8 mouse cellular contexts compared by ENCODE assay signal in the genomic region with DNA sequence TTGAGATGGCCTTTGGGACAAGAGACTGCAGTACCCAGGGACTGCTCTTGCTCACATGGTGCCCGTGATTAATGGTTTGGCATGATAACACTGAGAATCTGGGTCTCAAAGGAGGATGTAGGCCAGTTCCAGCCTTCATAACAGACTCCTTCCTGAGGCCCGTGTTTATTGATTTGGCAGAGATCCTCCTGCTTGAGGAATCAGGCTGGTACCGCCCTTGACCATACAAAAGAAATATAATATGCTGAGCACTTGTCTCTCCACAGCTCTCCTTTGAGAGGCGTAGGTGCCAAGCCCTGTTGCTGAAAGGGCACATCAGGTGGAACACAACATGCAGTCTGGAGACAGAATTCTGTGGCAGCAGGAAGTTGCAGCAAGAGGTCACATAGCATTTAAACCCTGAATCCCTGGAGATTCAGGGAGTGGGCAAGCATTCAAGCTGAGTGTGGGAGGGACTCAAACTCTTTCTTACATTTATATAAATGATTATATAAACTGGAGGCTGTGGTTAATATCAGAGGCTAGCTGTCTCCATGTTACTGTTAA. TPM values are rescaled to one million over a fixed set of nuclear protein-coding genes. Genes with fewer than 3 reads are reported as not detected.
DNase-seq lines count a peak whose midpoint lies in the region; ATAC-seq and TF ChIP-seq lines count a peak whose summit lies in the region.

No protein-coding gene starts in this region.

- no peaks in the 10 kb centered on the region for H3K36me3 ChIP-seq in intestine, postnatal 0 days (ENCODE audit: control insufficient read depth, insufficient read depth)
- H3K36me3 ChIP-seq in lung, embryonic 14.5 days (ENCODE audit: insufficient read depth) = no peaks in the 10 kb centered on the region
- no peaks in the 10 kb centered on the region for H3K36me3 ChIP-seq in stomach, postnatal 0 days (ENCODE audit: control insufficient read depth, insufficient read depth, low read length)

- no peaks in the 10 kb centered on the region for H3K27me3 ChIP-seq in intestine, postnatal 0 days (replicated peaks; ENCODE audit: control insufficient read depth, insufficient read depth, low read length)
- no peaks in the 10 kb centered on the region for H3K27me3 ChIP-seq in lung, embryonic 14.5 days (ENCODE audit: insufficient read depth, low read length)
- no peaks in the 10 kb centered on the region for H3K27me3 ChIP-seq in stomach, postnatal 0 days (ENCODE audit: control insufficient read depth, insufficient read depth, low read length)

- WGBS in intestine, postnatal 0 days = 40% methylated on average over 4 of the region's 4 CpGs
- 31% methylated on average over 4 of the region's 4 CpGs for WGBS in lung, embryonic 14.5 days
- 17% methylated on average over 4 of the region's 4 CpGs for WGBS in stomach, postnatal 0 days

- H3K4me2 ChIP-seq in intestine, postnatal 0 days (replicated peaks; ENCODE audit: low read depth) = no peak overlapping the region; the same call in 1 of the 2 replicates
- no peak overlapping the region for H3K4me2 ChIP-seq in lung, embryonic 14.5 days
- no peak overlapping the region for H3K4me2 ChIP-seq in stomach, postnatal 0 days (replicated peaks; ENCODE audit: low read depth)

- peaks cover 7% of the 10 kb centered on the region; the same call in 1 of the 2 replicates for H3K4me1 ChIP-seq in intestine, postnatal 0 days (replicated peaks; ENCODE audit: control insufficient read depth, insufficient read depth, low read length)
- peaks cover 31% of the 10 kb centered on the region for H3K4me1 ChIP-seq in lung, embryonic 14.5 days (ENCODE audit: insufficient read depth)
- H3K4me1 ChIP-seq in stomach, postnatal 0 days (replicated peaks; ENCODE audit: control insufficient read depth, insufficient read depth) = peaks cover 8% of the 10 kb centered on the region

- no peaks in the 10 kb centered on the region for H3K9me3 ChIP-seq in intestine, postnatal 0 days (ENCODE audit: control insufficient read depth)
- no peaks in the 10 kb centered on the region for H3K9me3 ChIP-seq in lung, embryonic 14.5 days (ENCODE audit: low read depth, low read length)
- no peaks in the 10 kb centered on the region for H3K9me3 ChIP-seq in stomach, postnatal 0 days (ENCODE audit: control insufficient read depth, low read length)

- no peak for TF ChIP-seq CTCF in intestine, postnatal 0 days (IDR thresholded peaks at IDR 0.05; ENCODE audit: low read depth)
- TF ChIP-seq CTCF in lung, embryonic 14.5 days (IDR thresholded peaks at IDR 0.05; ENCODE audit: low read depth) = no peak
- TF ChIP-seq CTCF in stomach, postnatal 0 days (IDR thresholded peaks at IDR 0.05; ENCODE audit: low read depth) = no peak

- DNase-seq in R1 (ENCODE audit: low read depth, low spot score) = peak; percentile 31
- DNase-seq in cerebellum, adult 18-20 months = peak; percentile 40 to 46
- DNase-seq in heart, adult 11 months = peak; percentile 97
- peak; percentile 75 for DNase-seq in lung, embryonic 14.5 days
- DNase-seq in stomach, postnatal 0 days (ENCODE audit: low spot score) = no peak
- DNase-seq in right cerebral cortex, postnatal 14 days = no peak
- no peak for DNase-seq in spleen, postnatal 10 days (ENCODE audit: low spot score in 2 of 2)

- peak overlapping the region; percentile 16 for H3K27ac ChIP-seq in intestine, postnatal 0 days (ENCODE audit: low read depth, low read length)
- peak overlapping the region; percentile 77 for H3K27ac ChIP-seq in lung, embryonic 14.5 days (ENCODE audit: low read depth)
- peak overlapping the region; percentile 86 for H3K27ac ChIP-seq in stomach, postnatal 0 days (replicated peaks)

- H3K4me3 ChIP-seq in intestine, postnatal 0 days (ENCODE audit: low read depth, low read length) = no peak overlapping the region
- H3K4me3 ChIP-seq in lung, embryonic 14.5 days (ENCODE audit: low read depth, low read length) = no peak overlapping the region
- no peak overlapping the region for H3K4me3 ChIP-seq in stomach, postnatal 0 days (ENCODE audit: low read depth, low read length)

- no peak overlapping the region for H3K9ac ChIP-seq in intestine, postnatal 0 days (ENCODE audit: low read depth, low read length)
- no peak overlapping the region for H3K9ac ChIP-seq in lung, embryonic 14.5 days
- H3K9ac ChIP-seq in stomach, postnatal 0 days (ENCODE audit: low read length) = no peak overlapping the region

- no peak for ATAC-seq in intestine, postnatal 0 days
- peak; percentile 50; the same call in 1 of the 2 replicates for ATAC-seq in lung, embryonic 14.5 days (ENCODE audit: insufficient read depth)
- ATAC-seq in stomach, postnatal 0 days (ENCODE audit: low FRiP score, low TSS enrichment) = peak; percentile 49; the same call in 1 of the 2 replicates

- no peak for TF ChIP-seq EP300 in stomach, postnatal 0 days (optimal IDR thresholded peaks at IDR 0.05)

RNA-seq across cellular contexts. Expression of a gene that starts 36.1 kb away (rescaled TPM):
- polyA plus RNA-seq in intestine, postnatal 0 days (2015; fragmentation: Nextera tagmentation; extraction: Ambion mirVana) = 17.1 and 17.8 TPM in 2 replicates
- 15.9 and 16.1 TPM in 2 replicates for polyA plus RNA-seq in lung, embryonic 14.5 days (2014; fragmentation: Nextera tagmentation; extraction: Ambion mirVana)
- polyA plus RNA-seq in stomach, postnatal 0 days (2015; fragmentation: Nextera tagmentation; extraction: Ambion mirVana) = 18.1 and 18.6 TPM in 2 replicates

Comparison
In these comparisons a context has a peak if more than half of its experiments do, and no peak if none do; other contexts are left out.
1. DNase-seq: peak in R1 (single experiment), cerebellum, adult 18-20 months (2 of 2), heart, adult 11 months (single experiment) and lung, embryonic 14.5 days (single experiment); none in stomach, postnatal 0 days (single experiment), right cerebral cortex, postnatal 14 days (single experiment) and spleen, postnatal 10 days (0 of 2).
2. H3K27ac ChIP-seq: peak in every context shown above with its lines; median percentile 86 in stomach, postnatal 0 days; 77 in lung, embryonic 14.5 days; 16 in intestine, postnatal 0 days.